Mouse (Mus musculus) bone marrow, adult 2 months (tissue): Measurements from ENCODE around the gene Ang5.

Experiments
- CTCF ChIP-seq: fragments of 200-500 bp; IDR thresholded peaks from 2 replicates; pipeline ENCODE4 v1.5.1; 2011; ENCODE audit warnings: low read length, control low read depth; ENCODE audit not compliant: control insufficient read depth, insufficient read depth
- POLR2A ChIP-seq: fragments of 200-500 bp; IDR thresholded peaks from 2 replicates; pipeline ENCODE4 v1.6.1; 2011; ENCODE audit warnings: low read depth, mild to moderate bottlenecking, control low read depth, low read length, borderline replicate concordance; ENCODE audit not compliant: control insufficient read depth

DNA sequence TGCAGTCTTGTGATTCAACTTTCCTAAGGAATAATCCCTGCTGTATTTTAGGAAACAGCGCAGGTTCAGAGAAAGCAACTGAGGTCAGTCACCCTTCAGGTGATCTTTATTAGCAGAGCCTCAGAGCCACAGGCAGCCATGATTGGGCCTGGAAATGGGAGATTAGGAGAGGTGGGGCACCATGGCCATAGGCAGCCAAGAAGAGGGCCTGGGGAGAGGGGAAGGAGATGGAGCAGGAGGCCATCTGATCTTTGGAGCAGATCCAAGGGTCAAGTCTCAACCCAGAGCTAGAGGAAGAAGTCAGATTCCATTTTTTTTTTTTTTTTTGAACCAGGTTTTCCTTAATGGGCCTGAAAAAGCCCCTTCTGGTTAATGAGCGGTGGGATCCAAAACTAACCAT, 29.3 kb downstream of the Ang5 start:
- TF ChIP-seq POLR2A (no peak), CTCF (no peak)
